Mouse (Mus musculus) liver, embryonic 11.5 days (tissue): ENCODE results near the gene Mn1. TPM values are rescaled to one million over a fixed set of nuclear protein-coding genes. Genes with fewer than 3 reads are reported as not detected.

ENCODE experiments used
- ATAC-seq: fragments of 200-750 bp; cut with Nextera tagmentation; replicated peaks from 2 replicates; pipeline ENCODE4 v1.8.0; 2017; ENCODE audit warnings: moderate number of reproducible peaks, mild to moderate bottlenecking, moderate TSS enrichment, moderate library complexity; ENCODE audit not compliant: low FRiP score
- DNase-seq: peaks from one replicate; pipeline ENCODE4 v3.0.0-alpha.2; 2017; ENCODE audit warnings: low spot score
- H3K27ac ChIP-seq: fragments of 300-500 bp; sonication (generic); 2 replicates; pipeline ENCODE4 v1.5.1; 2014; ENCODE audit warnings: mild to moderate bottlenecking, low read depth, low read length, control low read depth
- H3K27me3 ChIP-seq: fragments of 300-500 bp; sonication (generic); replicated peaks from 2 replicates; pipeline ENCODE4 v1.6.1; 2014; ENCODE audit warnings: low read length, mixed read lengths; ENCODE audit not compliant: control insufficient read depth, insufficient read depth
- H3K36me3 ChIP-seq: fragments of 300-500 bp; sonication (generic); 2 replicates; pipeline ENCODE4 v1.6.1; 2014; ENCODE audit warnings: mild to moderate bottlenecking, low read length, moderate library complexity, mixed read lengths; ENCODE audit not compliant: control insufficient read depth, insufficient read depth
- H3K4me1 ChIP-seq: fragments of 300-500 bp; sonication (generic); replicated peaks from 2 replicates; pipeline ENCODE4 v1.6.1; 2014; ENCODE audit warnings: low read length, mixed read lengths; ENCODE audit not compliant: control insufficient read depth, insufficient read depth
- H3K4me2 ChIP-seq: fragments of 300-500 bp; sonication (generic); 2 replicates; pipeline ENCODE4 v1.6.1; 2014; ENCODE audit warnings: mild to moderate bottlenecking, control low read depth, moderate library complexity
- H3K4me3 ChIP-seq: fragments of 300-500 bp; sonication (generic); 2 replicates; pipeline ENCODE4 v1.5.1; 2014; ENCODE audit warnings: low read depth, low read length, control low read depth
- H3K9ac ChIP-seq: fragments of 300-500 bp; sonication (generic); 2 replicates; pipeline ENCODE4 v1.6.1; 2014; ENCODE audit warnings: low read depth, low read length, control low read depth
- H3K9me3 ChIP-seq: fragments of 300-500 bp; sonication (generic); 2 replicates; pipeline ENCODE4 v1.6.1; 2016; ENCODE audit warnings: low read length, inconsistent platforms, mixed read lengths; ENCODE audit not compliant: control insufficient read depth
- WGBS: fragments of 180-500 bp; shearing (Covaris S2); extraction: QIAGEN DNeasy Blood & Tissue Kit; methylation state at CpG from one replicate; pipeline ENCODE4 v1.1.7; 2014; 5-methylcytosine and 5-hydroxymethylcytosine counted together
- polyA plus RNA-seq: library from polyadenylated mRNA; unstranded; fragments of >200 nt; fragmentation: Nextera tagmentation; extraction: Ambion mirVana; gene quantifications from 2 replicates; pipeline ENCODE4 v1.2.1, GENCODE M21; 2014

Mn1 gene
- polyA plus RNA-seq, 1 experiment from 2014 or later, result 5.3 TPM

DNA sequence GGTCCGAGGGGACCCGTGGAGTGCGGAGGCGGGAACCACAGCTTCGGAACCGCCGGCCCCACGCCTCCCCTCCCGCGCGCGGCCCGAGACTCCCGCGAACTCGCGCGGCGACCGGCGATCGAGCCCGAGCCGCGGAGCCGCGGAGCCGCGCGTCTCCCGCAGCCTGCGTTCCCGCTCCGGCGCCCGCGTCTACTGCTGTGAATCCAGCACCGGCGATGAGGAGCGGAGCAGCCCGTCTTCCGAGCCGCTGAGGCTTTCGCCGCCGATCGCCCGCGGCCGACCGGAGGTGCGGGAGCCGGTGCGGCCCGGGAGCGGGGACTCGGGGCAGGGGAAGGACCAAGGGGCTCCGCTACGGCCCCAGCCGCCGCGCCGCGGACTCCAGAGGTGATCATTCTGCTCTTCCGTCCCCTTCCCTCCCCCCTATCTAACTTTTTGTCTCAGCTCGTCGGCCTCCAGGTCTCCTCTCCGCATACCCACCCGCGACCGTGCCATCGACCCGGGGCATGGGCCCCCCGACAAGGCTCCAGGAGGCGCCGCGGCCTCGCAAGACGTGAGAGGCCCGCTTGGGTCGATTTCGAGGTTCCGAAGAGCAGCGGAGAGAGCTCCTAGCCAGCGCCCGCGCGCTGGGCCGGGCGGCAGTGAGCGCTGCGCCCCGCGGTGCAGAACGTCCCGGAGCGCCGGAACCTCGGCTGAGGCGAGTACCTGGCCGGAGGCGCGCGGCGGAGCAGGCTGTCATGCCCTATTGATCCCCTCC lies 393 bp downstream of the Mn1 start:
- peak overlapping the region; percentile 66 for H3K4me3 ChIP-seq
- no peaks in the 10 kb centered on the region for H3K9me3 ChIP-seq
- peak overlapping the region; percentile 79 for H3K4me2 ChIP-seq
- peak; percentile 51 for DNase-seq
- H3K27ac ChIP-seq, result peak overlapping the region; percentile 64; the same call in 1 of the 2 replicates
- WGBS, result under 1% methylated on average over 98 of the region's 105 CpGs
- no peaks in the 10 kb centered on the region for H3K36me3 ChIP-seq
- no peak for ATAC-seq
- H3K9ac ChIP-seq, result peak overlapping the region; percentile 68
- peaks cover 9% of the 10 kb centered on the region for H3K4me1 ChIP-seq
- H3K27me3 ChIP-seq, result peaks cover 88% of the 10 kb centered on the region

DNA sequence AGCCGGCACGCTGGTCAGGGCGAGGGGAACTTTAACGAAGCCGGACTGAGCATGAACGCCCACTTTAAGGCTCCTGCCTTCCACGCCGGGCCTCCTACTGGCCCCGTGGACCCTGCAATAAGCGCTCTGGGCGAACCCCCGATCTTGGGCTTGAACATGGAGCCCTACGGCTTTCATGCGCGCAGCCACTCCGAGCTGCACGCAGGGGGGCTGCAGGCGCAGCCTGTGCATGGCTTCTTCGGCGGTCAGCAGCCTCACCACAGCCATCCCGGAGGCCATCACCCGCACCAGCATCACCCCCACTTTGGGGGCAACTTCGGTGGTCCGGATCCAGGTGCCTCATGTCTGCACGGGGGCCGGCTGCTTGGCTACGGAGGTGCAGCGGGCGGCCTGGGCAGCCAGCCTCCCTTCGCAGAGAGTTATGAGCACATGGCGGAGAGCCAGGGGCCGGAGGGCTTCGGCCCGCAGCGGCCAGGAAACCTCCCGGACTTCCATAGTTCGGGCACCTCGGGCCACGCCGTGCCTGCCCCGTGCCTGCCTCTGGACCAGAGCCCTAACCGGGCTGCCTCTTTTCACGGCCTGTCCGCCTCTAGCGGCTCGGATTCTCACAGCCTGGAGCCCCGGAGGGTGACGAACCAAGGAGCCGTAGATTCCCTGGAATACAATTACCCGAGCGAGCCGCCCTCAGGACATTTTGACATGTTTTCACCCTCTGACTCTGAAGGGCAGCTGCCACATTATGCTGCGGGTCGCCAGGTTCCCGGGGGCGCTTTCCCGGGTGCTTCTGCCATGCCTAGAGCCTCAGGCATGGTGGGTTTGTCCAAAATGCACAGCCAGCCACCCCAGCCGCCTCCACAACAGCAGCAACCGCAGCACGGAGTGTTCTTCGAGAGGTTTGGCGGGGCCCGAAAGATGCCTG lies 1.3 kb downstream of the Mn1 start:
- peak; percentile 56 for DNase-seq
- no peak overlapping the region for H3K27ac ChIP-seq
- no peaks in the 10 kb centered on the region for H3K36me3 ChIP-seq
- peaks cover 9% of the 10 kb centered on the region for H3K4me1 ChIP-seq
- H3K27me3 ChIP-seq, result peaks cover 90% of the 10 kb centered on the region
- no peaks in the 10 kb centered on the region for H3K9me3 ChIP-seq
- H3K4me3 ChIP-seq, result peak overlapping the region; percentile 66
- ATAC-seq, result no peak
- peak overlapping the region; percentile 79 for H3K4me2 ChIP-seq
- 2% methylated on average over 62 of the region's 63 CpGs for WGBS
- no peak overlapping the region; the same call in 1 of the 2 replicates for H3K9ac ChIP-seq

DNA sequence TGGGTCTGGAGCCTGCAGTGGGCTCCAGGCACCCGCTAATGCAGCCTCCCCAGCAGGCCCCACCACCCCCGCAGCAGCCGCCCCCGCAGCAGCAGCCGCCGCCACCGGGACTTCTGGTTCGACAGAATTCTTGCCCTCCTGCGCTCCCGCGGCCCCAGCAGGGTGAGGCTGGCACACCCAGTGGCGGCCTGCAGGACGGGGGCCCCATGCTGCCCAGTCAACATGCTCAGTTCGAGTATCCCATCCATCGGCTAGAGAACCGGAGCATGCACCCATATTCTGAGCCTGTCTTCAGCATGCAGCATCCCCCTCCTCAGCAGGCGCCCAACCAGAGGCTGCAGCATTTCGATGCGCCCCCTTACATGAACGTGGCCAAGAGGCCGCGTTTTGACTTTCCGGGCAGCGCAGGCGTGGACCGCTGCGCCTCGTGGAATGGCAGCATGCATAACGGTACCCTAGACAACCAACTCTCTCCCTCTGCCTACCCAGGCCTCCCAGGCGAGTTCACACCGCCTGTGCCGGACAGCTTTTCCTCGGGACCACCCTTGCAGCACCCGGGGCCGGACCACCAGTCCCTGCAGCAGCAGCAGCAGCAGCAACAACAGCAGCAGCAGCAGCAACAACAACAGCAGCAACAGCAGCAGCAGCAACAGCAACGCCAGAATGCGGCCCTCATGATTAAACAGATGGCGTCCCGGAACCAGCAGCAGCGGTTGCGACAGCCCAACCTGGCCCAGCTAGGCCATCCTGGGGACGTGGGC lies 2.1 kb downstream of the Mn1 start:
- H3K27ac ChIP-seq, result no peak overlapping the region
- no peak for ATAC-seq
- 9% methylated on average over 42 of the region's 42 CpGs for WGBS
- H3K4me2 ChIP-seq, result peak overlapping the region; percentile 79
- peaks cover 83% of the 10 kb centered on the region for H3K27me3 ChIP-seq
- H3K4me1 ChIP-seq, result peaks cover 9% of the 10 kb centered on the region
- peak overlapping the region; percentile 66 for H3K4me3 ChIP-seq
- no peak overlapping the region for H3K9ac ChIP-seq
- DNase-seq, result peak; percentile 60
- no peaks in the 10 kb centered on the region for H3K36me3 ChIP-seq
- no peaks in the 10 kb centered on the region for H3K9me3 ChIP-seq

DNA sequence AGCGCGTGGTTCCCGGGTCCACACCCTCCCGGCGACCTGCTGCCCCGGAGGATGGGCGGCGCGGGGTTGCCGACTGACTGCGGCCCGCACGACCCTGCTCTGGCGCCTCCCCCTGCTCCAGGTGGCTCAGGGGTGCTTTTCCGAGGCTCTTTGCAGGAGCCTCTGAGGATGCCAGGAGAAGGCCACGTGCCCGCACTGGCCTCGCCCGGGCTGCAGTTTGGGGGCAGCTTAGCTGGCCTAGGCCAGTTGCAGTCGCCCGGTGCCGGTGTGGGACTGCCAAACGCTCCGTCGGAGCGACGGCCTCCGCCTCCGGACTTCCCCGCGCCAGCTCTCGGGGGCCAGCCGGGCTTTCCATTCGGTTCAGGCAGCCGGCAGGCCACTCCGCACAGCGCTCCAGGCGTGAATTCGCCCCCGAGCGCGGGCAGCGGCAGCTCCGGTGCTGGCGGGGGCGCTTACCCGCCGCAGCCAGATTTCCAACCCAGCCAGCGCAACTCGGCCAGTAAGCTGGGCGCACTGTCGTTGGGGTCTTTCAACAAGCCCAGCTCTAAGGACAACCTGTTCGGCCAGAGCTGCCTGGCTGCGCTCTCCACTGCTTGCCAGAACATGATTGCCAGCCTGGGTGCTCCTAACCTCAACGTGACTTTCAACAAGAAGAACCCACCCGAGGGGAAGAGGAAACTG lies 3.0 kb downstream of the Mn1 start:
- Histone ChIP-seq H3K4me1 (peaks cover 9% of the 10 kb centered on the region), H3K4me3 (peak overlapping the region; percentile 66), H3K36me3 (no peaks in the 10 kb centered on the region), H3K9me3 (no peaks in the 10 kb centered on the region), H3K27me3 (peaks cover 76% of the 10 kb centered on the region), H3K4me2 (peak overlapping the region; percentile 79), H3K27ac (no peak overlapping the region), H3K9ac (no peak overlapping the region)
- DNase-seq (peak; percentile 45), ATAC-seq (no peak)
- 5% methylated on average over 56 of the region's 56 CpGs for WGBS

DNA sequence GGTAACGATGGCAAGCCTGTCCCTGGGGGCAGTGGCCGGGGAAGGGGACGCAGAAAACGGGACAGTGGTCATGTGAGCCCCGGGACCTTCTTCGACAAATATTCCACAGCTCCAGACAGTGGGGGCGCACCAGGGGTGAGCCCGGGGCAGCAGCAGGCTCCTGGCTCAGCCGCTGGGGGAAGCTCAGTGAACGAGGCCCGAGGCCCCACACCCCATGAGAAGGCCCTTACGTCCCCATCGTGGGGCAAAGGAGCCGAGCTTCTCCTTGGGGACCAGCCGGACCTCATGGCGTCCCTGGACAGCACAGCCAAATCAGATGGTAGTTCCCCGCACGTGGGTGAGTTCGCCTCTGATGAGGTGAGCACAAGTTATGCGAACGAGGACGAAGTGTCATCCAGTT lies 3.7 kb downstream of the Mn1 start:
- H3K4me3 ChIP-seq, result peak overlapping the region; percentile 66; the same call in 1 of the 2 replicates
- no peaks in the 10 kb centered on the region for H3K9me3 ChIP-seq
- peaks cover 9% of the 10 kb centered on the region for H3K4me1 ChIP-seq
- H3K27me3 ChIP-seq, result peaks cover 68% of the 10 kb centered on the region
- 60% methylated on average over 22 of the region's 22 CpGs for WGBS
- no peak for ATAC-seq
- H3K27ac ChIP-seq, result no peak overlapping the region
- DNase-seq, result no peak
- peak overlapping the region; percentile 79 for H3K4me2 ChIP-seq
- no peaks in the 10 kb centered on the region for H3K36me3 ChIP-seq
- H3K9ac ChIP-seq, result no peak overlapping the region

DNA sequence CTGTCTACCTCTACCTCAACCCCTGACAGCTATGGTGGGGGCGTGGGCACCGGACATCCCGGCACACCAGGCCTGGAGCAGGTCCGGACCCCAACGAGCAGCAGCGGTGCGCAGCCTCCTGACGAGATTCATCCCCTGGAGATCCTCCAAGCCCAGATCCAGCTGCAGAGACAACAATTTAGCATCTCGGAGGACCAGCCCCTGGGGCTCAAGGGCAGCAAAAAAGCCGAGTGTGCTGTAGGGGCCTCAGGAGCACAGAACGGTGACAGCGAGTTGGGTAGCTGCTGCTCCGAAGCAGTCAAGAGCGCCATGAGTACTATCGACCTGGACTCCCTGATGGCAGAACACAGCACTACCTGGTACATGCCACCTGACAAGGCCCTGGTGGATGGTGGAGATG lies 4.3 kb downstream of the Mn1 start:
- peaks cover 63% of the 10 kb centered on the region for H3K27me3 ChIP-seq
- no peak overlapping the region for H3K27ac ChIP-seq
- WGBS, result 79% methylated on average over 15 of the region's 15 CpGs
- DNase-seq (no peak), ATAC-seq (no peak)
- H3K4me2 ChIP-seq, result peak overlapping the region; percentile 14
- H3K4me3 ChIP-seq, result no peak overlapping the region
- H3K9me3 ChIP-seq, result no peaks in the 10 kb centered on the region
- no peaks in the 10 kb centered on the region for H3K36me3 ChIP-seq
- no peak overlapping the region for H3K9ac ChIP-seq
- H3K4me1 ChIP-seq, result peaks cover 9% of the 10 kb centered on the region

DNA sequence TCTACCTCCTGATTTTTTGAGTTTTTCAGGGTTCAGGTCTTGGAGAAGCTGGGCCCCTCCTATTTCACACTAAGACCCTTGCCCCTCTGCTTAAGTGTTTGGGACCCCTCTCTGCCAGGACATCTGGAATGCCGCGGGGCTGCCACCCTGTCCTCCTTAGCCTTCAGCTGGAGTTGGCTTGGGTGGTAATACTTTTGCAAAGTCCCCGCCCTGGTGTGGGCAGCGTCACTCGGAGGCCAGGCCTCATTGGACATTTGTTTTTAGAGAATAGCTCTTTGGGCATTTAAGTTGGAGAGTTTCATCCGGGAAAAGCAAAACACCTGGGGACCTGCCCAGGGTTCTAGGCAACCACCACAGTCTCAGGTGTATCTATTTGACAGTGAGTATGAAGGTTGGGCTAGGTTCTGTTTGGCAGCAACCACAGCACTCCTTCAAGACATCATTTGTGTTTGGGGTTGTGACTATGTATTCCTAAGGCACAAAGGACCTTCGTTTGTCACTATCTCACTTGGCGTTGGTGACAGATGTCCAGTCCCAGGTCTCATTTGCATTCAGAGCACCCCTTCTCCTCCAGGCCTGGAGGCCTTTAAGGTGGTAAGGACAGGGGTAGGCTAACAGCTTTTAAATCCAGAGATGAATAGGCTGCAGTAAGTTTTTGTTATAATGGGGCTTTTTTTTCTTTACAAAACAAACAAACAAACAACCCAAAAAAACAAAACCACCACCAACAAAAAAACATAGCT lies 5.1 kb downstream of the Mn1 start:
- Histone ChIP-seq H3K36me3 (no peaks in the 10 kb centered on the region), H3K27ac (no peak overlapping the region), H3K4me1 (peaks cover 9% of the 10 kb centered on the region), H3K4me2 (peak overlapping the region; percentile 2; the same call in 1 of the 2 replicates), H3K27me3 (peaks cover 55% of the 10 kb centered on the region), H3K9me3 (no peaks in the 10 kb centered on the region), H3K4me3 (no peak overlapping the region), H3K9ac (no peak overlapping the region)
- DNase-seq (no peak), ATAC-seq (no peak)
- 70% methylated on average over 8 of the region's 8 CpGs for WGBS
